Mouse (Mus musculus) frontal cortex, postnatal 10 days (tissue): ENCODE results near the gene Defa21.
"Not testable (repeated sequence)": the region's sequence is repeated elsewhere in the genome, so short reads cannot be mapped to it uniquely, and the experiment has no call there.

Experiments used
- DNase-seq, 2 experiments: peaks; one replicate each; pipeline ENCODE4 v3.0.0; 2022; ENCODE audit warnings: low spot score in 2 of 2, mixed read lengths in 1 of 2

Gene Defa21

GRCm38 (mm10) chr8:21025245-21025644 lies at the start of gene Defa21:
TSS of gene Defa21 (plus strand) at chr8:21025545.
- DNase-seq, result not testable (repeated sequence)

DNA sequence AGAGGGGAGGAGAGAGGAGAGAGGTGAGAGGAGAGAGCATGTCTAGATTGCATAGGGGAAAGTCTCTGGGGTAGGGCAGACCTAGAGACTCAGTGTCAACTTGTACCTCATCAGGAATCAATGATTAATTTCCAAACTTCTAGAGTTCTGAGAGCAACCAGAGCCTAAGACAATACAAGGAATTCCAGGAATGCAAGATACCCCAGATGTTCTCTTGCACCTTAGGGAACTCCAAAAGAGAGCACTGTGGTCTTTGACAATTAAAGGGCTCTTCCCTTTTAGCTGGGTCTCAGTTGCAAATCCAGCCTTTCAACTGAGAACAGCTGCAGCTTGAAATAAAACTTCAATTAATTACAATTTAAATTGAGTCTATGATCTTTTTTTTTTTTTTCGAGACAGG lies 45.5 kb upstream of the Defa21 start:
- no peak for DNase-seq

GRCm38 (mm10) chr8:20994042-20994441 lies 31.3 kb upstream of the Defa21 start:
- DNase-seq, result not testable (repeated sequence)

DNA sequence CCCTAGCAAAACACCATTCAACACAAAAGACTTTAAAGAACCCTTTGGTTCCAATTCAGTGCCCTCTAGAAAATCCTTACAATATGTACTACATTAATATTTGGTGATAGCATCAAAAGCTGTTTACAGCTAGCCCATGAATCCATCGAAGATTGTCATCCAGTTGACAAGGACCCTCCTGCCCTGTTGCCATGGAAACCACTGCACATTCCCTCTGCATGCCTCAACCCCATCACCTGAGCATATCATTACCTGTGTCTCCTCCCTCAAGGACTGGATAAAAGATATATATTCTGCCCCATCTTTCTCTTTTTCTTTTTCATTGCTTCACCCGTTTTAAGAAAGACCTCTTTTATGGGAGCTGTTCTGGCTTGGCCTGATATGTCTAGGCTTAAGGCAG lies 28.6 kb upstream of the Defa21 start:
- no peak for DNase-seq

DNA sequence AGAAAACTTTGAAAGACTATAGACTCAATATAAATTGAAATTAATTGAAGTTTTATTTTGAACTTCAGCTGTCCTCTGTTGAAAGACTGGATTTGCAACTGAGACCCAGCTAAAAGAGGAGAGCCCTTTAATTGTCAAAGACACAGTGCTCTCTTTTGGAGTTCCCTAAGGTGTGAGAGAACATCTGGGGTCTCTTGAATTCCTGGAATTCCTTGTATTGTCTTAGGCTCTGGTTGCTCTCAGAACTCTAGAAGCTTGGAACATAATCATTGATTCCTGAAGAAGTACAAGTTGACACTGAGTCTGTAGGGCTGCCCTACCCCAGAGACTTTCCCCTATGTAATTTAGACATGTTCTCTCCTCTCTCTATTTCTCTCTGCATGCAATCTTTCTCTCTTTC lies 28.1 kb upstream of the Defa21 start:
- no peak for DNase-seq

DNA sequence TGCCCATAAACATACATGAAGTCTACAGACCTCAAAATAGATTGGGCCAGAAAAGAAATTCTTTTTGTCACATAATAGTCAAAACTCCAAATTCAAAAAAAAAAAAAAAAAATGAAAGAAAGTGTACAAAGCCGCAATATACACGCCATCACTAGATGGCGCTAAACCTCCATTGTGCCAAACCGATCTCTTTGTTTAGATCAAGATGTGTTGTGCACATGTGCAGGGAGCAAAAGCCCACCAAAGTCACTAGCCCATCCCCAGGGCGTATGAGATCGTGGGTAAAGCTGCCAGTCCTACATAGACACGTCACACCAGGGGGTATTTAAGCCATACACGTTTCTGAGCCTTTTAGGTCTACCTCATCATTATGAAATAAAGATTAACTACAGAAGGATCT lies 24.2 kb upstream of the Defa21 start:
- DNase-seq, result no peak

DNA sequence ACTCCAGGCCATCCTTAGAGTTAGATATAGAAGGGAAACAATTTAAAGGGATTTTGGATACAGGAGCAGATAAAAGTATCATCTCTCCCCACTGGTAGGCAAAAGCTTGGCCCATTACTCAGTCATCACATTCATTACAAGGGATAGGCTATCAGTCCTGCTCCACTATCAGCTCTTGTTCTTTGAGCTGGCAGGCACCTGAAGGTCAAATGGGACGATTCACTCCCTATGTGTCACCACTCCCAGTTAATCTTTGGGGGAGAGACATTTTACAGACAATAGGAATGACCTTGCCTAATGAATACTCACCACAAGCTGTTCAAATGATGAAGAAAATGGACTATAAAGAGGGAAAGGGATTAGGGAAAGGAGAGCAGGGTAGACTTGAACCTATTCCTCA lies 18.5 kb upstream of the Defa21 start:
- DNase-seq, result no peak

- DNase-seq, result not testable (repeated sequence)
Measured at GRCm38 (mm10) chr8:21008578-21008977, 16.8 kb upstream of the Defa21 start.

- DNase-seq, result not testable (repeated sequence)
Measured at GRCm38 (mm10) chr8:21010548-21010947, 14.8 kb upstream of the Defa21 start.

- not testable (repeated sequence) for DNase-seq
Measured at GRCm38 (mm10) chr8:21054747-21055146, 29.4 kb downstream of the Defa21 start, which contains the start of gene Defa23. TSS of gene Defa23 (plus strand) at chr8:21055047.

- not testable (repeated sequence) for DNase-seq
Measured at GRCm38 (mm10) chr8:21064738-21065137, 39.4 kb downstream of the Defa21 start, which contains the start of gene Defa35. TSS of gene Defa35 (plus strand) at chr8:21065038.
